Mouse (Mus musculus) ES-Bruce4 (cell line): Measurements from ENCODE around the gene Brd3.

ENCODE experiments used
- CTCF ChIP-seq: IDR thresholded peaks from one replicate; pipeline ENCODE4 v1.8.1; 2011; ENCODE audit warnings: low read depth, low read length
- EP300 ChIP-seq: IDR thresholded peaks from 2 replicates; pipeline ENCODE4 v1.6.1; 2011; ENCODE audit warnings: low read depth, low read length; ENCODE audit not compliant: insufficient read depth
- POLR2A ChIP-seq: IDR thresholded peaks from one replicate; pipeline ENCODE4 v1.8.1; 2011; ENCODE audit warnings: low read length; ENCODE audit not compliant: insufficient read depth

GRCm38 (mm10) chr2:27474621-27475484 lies 32.6 kb downstream of the Brd3 start:
- TF ChIP-seq CTCF (no peak), POLR2A (no peak), EP300 (no peak)
